9 mouse cellular contexts compared by ENCODE assay signal in the genomic region with DNA sequence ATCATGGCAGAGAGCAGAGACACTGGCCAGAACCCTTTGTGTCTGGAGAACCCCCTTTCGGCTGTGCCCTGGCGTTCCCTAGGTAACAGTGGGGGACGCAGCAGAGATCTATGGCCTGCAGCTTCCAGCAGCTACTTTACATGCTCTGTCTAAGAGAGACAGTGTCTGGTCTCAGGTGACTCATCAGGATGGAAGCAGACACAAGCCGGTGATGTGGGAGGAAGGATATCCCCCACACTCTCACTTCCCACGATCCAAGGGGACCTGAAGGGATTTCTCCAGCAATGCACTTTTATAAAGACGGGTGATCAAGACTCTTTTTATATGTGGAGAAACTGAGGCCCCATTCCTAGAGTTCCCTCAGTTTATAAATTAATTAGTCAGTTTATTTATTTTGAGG. TPM values are rescaled to one million over a fixed set of nuclear protein-coding genes. Genes with fewer than 3 reads are reported as not detected.
"Had no signal": no experiment of that assay in that cellular context is flagged by ENCODE, and none has a peak within 500 bp of the region (broad histone marks: within the 10 kb centered on the region; RNA-seq: fewer than 3 reads in every experiment).

No protein-coding gene starts in this region.

- DNase-seq: kidney, adult 11 months; kidney, adult 9 months; kidney, postnatal 36 days; layer of hippocampus, adult 9-11 months; layer of hippocampus, postnatal 36 days; lung, adult 2 months; lung, postnatal 36 days; thymus, postnatal 14 days had no signal

RNA-seq across cellular contexts. Expression of gene Adra1b, which starts 48.0 kb away (rescaled TPM):
- total RNA-seq: megakaryocyte progenitor cell, adult 5-6 weeks had no signal
